Mouse (Mus musculus): Measurements from ENCODE around the gene Ube2ql1.

DNA sequence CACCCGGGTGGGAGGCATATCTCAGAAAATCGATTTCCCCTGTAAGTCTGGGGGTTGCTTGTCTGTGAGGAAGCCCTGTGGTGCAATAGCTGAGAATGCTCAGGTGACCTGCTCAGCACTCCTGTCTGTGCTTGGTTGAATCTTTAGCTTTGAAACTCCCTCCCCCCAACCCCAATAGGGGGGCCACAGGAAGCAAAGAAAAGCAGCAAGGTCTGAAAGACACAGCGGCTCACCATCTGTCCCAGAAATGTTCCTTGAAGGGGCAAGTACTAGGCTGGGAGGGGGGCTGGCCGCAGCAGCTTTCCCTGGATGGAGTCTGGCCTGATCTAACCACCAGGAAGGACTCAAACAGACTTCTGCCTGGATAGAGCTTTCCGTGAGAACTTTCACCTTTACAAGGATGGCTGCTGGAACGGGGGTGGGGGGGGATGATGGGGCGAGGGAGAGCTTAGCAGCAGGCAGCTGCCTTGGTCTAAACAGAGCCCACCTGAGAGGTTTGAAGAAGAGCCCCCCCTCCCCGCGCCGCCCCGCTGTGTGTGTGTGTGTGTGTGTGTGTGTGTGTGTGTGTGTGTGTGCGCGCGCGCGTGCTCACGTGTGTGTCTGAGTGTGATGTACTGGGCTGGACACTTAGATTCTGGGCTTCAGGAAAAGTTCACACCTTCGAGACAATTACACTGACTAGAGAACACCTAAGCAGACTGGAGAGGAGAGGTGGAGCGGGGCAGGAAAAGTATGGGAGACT lies 2.1 kb downstream of the Ube2ql1 start:
- no peak for TF ChIP-seq CTCF (IDR thresholded peaks at IDR 0.05; ENCODE audit: low read depth, low read length)
- no peak for TF ChIP-seq POLR2A (IDR thresholded peaks at IDR 0.05; ENCODE audit: extremely low read depth, insufficient read depth, low read length)

All from liver, adult 2 months (tissue).